In the genomic region with DNA sequence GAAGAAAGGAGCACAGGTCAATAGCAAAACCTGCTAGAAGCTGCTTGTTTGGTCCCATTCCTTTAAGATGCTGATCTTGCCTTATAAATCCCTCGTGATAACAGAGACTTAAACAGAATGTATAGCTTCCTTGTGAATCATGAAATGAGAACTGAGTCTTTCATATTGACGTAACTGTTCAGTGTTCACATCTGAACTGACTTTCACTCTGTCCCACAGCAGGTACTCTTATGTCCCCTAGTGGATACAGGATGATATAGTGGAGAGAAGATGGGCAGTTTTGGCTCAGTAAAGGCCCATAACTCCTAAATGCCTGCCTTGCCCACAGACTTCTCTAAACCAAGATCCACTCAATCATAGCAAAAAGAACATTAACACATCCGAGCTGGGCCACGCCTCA, we compare ENCODE assay signal across 17 mouse cellular contexts.
DNase-seq lines count a peak whose midpoint lies in the region; ATAC-seq and TF ChIP-seq lines count a peak whose summit lies in the region.
"Had no signal": no experiment of that assay in that cellular context is flagged by ENCODE, and none has a peak within 500 bp of the region (broad histone marks: within the 10 kb centered on the region; RNA-seq: fewer than 3 reads in every experiment).

No protein-coding gene starts in this region.

- ATAC-seq in hindbrain, postnatal 0 days = no peak
- no peak for ATAC-seq in hindbrain, embryonic 11.5 days (ENCODE audit: low FRiP score)
- no peak for ATAC-seq in lung, embryonic 14.5 days (ENCODE audit: insufficient read depth)

- WGBS in hindbrain, postnatal 0 days = 82% methylated on average over 4 of the region's 4 CpGs
- 86% methylated on average over 4 of the region's 4 CpGs for WGBS in hindbrain, embryonic 11.5 days
- 70% methylated on average over 4 of the region's 4 CpGs for WGBS in lung, embryonic 14.5 days

- no peak overlapping the region for H3K4me2 ChIP-seq in hindbrain, postnatal 0 days (ENCODE audit: low read depth, low read length)
- no peak overlapping the region for H3K4me2 ChIP-seq in hindbrain, embryonic 11.5 days (replicated peaks; ENCODE audit: low read depth, low read length)
- H3K4me2 ChIP-seq in lung, embryonic 14.5 days = no peak overlapping the region
- H3K4me2 ChIP-seq: embryonic facial prominence, embryonic 13.5 days; hindbrain, embryonic 14.5 days; midbrain, embryonic 12.5 days; neural tube, embryonic 15.5 days had no signal

- H3K9me3 ChIP-seq in hindbrain, postnatal 0 days (ENCODE audit: low read length) = peaks cover 2% of the 10 kb centered on the region; the same call in 1 of the 2 replicates
- H3K9me3 ChIP-seq in hindbrain, embryonic 11.5 days (ENCODE audit: control insufficient read depth, low read length) = no peaks in the 10 kb centered on the region
- H3K9me3 ChIP-seq in lung, embryonic 14.5 days (ENCODE audit: low read depth, low read length) = no peaks in the 10 kb centered on the region
- H3K9me3 ChIP-seq: neural tube, embryonic 15.5 days had no signal

- peak; percentile 18 for DNase-seq in hindbrain, postnatal 0 days (ENCODE audit: low spot score)
- no peak for DNase-seq in hindbrain, embryonic 11.5 days (ENCODE audit: low spot score)
- peak; percentile 28 for DNase-seq in lung, embryonic 14.5 days
- no peak for DNase-seq in lung, postnatal 14 days
- peak; percentile 44 for DNase-seq in brain, adult 2 months (ENCODE audit: low read depth, low spot score)
- peak; percentile 1 for DNase-seq in telencephalon, adult 2 months (ENCODE audit: low read depth, low spot score)
- no peak for DNase-seq in layer of hippocampus, adult 11-12 months (ENCODE audit: low spot score)
- DNase-seq: cerebellum, postnatal 36 days; heart, postnatal 10 days; kidney, adult 18-20 months; kidney, postnatal 36 days; thymus, postnatal 4 days had no signal

- no peak overlapping the region for H3K27ac ChIP-seq in hindbrain, postnatal 0 days
- H3K27ac ChIP-seq in hindbrain, embryonic 11.5 days (ENCODE audit: low read depth, low read length) = no peak overlapping the region
- H3K27ac ChIP-seq in lung, embryonic 14.5 days (ENCODE audit: low read depth) = no peak overlapping the region
- H3K27ac ChIP-seq: embryonic facial prominence, embryonic 13.5 days; hindbrain, embryonic 14.5 days; midbrain, embryonic 12.5 days; neural tube, embryonic 15.5 days had no signal

- H3K36me3 ChIP-seq in hindbrain, postnatal 0 days (ENCODE audit: insufficient read depth, low read length) = no peaks in the 10 kb centered on the region
- no peaks in the 10 kb centered on the region for H3K36me3 ChIP-seq in hindbrain, embryonic 11.5 days (ENCODE audit: control insufficient read depth, insufficient read depth, low read length)
- no peaks in the 10 kb centered on the region for H3K36me3 ChIP-seq in lung, embryonic 14.5 days (ENCODE audit: insufficient read depth)
- H3K36me3 ChIP-seq: embryonic facial prominence, embryonic 13.5 days; midbrain, embryonic 12.5 days; neural tube, embryonic 15.5 days had no signal

- peak; percentile 69 for TF ChIP-seq CTCF in hindbrain, postnatal 0 days (IDR thresholded peaks at IDR 0.05; ENCODE audit: low read depth)
- peak; percentile 68 for TF ChIP-seq CTCF in lung, embryonic 14.5 days (IDR thresholded peaks at IDR 0.05; ENCODE audit: low read depth)

- H3K27me3 ChIP-seq in hindbrain, postnatal 0 days (ENCODE audit: insufficient read depth, low read length) = no peaks in the 10 kb centered on the region
- no peaks in the 10 kb centered on the region for H3K27me3 ChIP-seq in hindbrain, embryonic 11.5 days (ENCODE audit: control insufficient read depth, insufficient read depth, low read length)
- H3K27me3 ChIP-seq in lung, embryonic 14.5 days (ENCODE audit: insufficient read depth, low read length) = no peaks in the 10 kb centered on the region
- H3K27me3 ChIP-seq: embryonic facial prominence, embryonic 13.5 days; midbrain, embryonic 12.5 days; neural tube, embryonic 15.5 days had no signal

- no peak overlapping the region for H3K9ac ChIP-seq in hindbrain, postnatal 0 days (replicated peaks; ENCODE audit: low read length)
- H3K9ac ChIP-seq in hindbrain, embryonic 11.5 days (ENCODE audit: low read depth, low read length) = no peak overlapping the region
- H3K9ac ChIP-seq in lung, embryonic 14.5 days = no peak overlapping the region
- H3K9ac ChIP-seq: embryonic facial prominence, embryonic 13.5 days; hindbrain, embryonic 14.5 days; midbrain, embryonic 12.5 days; neural tube, embryonic 15.5 days had no signal

- no peak overlapping the region for H3K4me3 ChIP-seq in hindbrain, postnatal 0 days (ENCODE audit: low read length)
- H3K4me3 ChIP-seq in hindbrain, embryonic 11.5 days (ENCODE audit: low read depth, low read length) = no peak overlapping the region
- H3K4me3 ChIP-seq in lung, embryonic 14.5 days (ENCODE audit: low read depth, low read length) = no peak overlapping the region
- H3K4me3 ChIP-seq: embryonic facial prominence, embryonic 13.5 days; midbrain, embryonic 12.5 days; myocyte; neural tube, embryonic 15.5 days had no signal

- no peaks in the 10 kb centered on the region for H3K4me1 ChIP-seq in hindbrain, postnatal 0 days (ENCODE audit: insufficient read depth, low read length)
- no peaks in the 10 kb centered on the region for H3K4me1 ChIP-seq in hindbrain, embryonic 11.5 days (replicated peaks; ENCODE audit: control insufficient read depth, insufficient read depth, low read length)
- H3K4me1 ChIP-seq in lung, embryonic 14.5 days (ENCODE audit: insufficient read depth) = no peaks in the 10 kb centered on the region
- H3K4me1 ChIP-seq: midbrain, embryonic 12.5 days; neural tube, embryonic 15.5 days had no signal

Comparison
In these comparisons a context has a peak if more than half of its experiments do, and no peak if none do; other contexts are left out.
1. DNase-seq: peak in hindbrain, postnatal 0 days (single experiment), lung, embryonic 14.5 days (single experiment), brain, adult 2 months (single experiment) and telencephalon, adult 2 months (single experiment); none in hindbrain, embryonic 11.5 days (single experiment), lung, postnatal 14 days (single experiment) and layer of hippocampus, adult 11-12 months (single experiment).